Mouse (Mus musculus) layer of hippocampus, postnatal 36 days (tissue): ENCODE measurements around the gene Osmr. TPM values are rescaled to one million over a fixed set of nuclear protein-coding genes. Genes with fewer than 3 reads are reported as not detected.
"Not testable (repeated sequence)": the region's sequence is repeated elsewhere in the genome, so short reads cannot be mapped to it uniquely, and the experiment has no call there.

ENCODE experiments used
- DNase-seq, 2 experiments: peaks; one replicate each; pipeline ENCODE4 v3.0.0; 2022
- total RNA-seq, 2 experiments: library from RNA; stranded (reverse); gene quantifications; 2 replicates each; pipeline ENCODE4 v1.2.3; 2021

Osmr gene
- total RNA-seq, 2 experiments from 2014 or later, result 2.9 to 6.8 TPM

DNA sequence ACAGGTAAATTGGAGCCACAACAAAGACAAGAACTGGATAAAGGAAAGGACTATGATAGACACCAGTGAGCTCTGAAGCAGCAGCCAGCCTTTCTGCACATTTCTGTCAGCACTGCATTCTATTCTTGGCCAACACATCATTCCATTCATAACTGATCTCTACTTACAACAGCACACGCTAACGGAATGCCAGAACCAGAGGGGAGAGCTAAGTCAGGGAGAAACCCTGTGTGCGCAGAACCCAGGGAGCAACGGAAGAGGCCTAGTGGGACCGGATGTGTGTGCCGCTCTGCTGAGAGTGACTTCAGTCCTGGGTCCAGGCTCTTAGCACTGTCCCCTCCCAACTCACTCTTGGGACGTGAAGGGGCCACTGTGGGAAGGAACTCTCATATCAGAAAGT, 13.2 kb downstream of the Osmr start:
- no peak for DNase-seq

GRCm38 (mm10) chr15:6859781-6860180, 15.0 kb downstream of the Osmr start:
- no peak for DNase-seq

DNA sequence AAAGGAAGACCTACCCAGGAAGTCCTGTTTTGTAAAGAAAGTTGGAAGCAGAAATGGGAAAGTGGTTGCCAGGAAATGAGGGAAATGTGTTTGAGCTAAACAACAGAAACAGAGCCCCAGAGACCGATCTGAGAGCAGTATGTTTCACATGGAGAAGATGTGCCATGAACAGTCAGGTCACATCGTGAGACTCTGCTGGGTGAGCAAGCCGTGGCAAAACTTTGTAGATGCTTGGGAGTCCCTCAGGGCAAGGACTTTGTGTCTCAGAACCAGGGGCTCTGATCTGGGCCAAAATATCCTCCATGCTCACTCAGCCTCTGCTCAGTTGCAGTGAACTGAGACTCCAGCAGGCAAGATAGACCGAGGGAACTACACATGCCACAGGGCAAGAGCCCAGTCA, 15.9 kb downstream of the Osmr start:
- DNase-seq, result no peak

DNA sequence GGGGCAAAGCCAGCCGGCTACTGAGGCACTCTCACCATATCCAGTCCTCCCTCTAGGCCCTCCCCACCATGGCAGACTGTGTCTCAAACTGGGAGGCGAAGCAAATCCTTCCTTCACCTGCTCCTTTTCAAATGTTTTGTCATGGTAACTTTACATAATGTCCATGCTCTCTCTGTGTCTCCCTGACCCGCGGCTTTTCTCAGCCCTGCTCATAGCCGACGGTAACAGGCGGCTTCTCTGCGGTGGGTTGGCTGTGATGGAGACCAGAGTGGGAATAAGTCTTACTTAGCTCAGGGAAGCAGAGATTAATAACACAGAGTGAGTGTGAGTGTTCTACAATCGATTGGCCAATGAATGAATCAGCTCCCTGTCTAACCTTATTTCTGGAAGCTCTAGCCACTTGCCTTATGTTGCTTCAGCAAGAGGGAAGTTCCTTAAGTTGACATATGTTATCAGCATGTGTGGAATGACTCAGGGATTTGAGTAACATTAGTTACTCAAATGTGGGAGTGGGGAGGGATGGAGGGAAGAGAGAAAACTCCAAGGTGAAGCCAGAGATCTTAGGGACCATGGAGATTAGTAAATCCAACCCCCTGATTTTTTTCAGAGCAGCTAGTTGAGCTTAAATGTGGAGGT, 17.4 kb downstream of the Osmr start:
- DNase-seq, result no peak

DNA sequence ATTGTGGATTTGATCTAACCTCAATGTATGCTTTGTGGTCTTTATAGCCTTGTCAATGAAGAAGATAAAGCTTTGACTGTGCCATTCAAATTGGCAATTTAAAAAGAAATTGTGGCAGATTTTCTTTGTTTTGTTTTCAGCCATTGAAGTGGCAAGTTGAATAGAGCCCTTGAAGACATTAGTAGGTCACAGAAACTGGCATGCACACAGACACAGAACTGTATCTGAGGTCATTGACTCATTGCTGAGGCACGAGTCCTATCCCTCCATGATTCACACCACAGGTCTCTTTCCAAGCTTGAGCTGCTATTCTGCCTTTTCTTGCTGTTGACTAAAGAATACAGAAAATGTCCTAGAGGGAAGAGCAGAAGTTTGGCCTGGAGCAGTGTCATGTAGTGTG, 24.9 kb downstream of the Osmr start:
- no peak for DNase-seq

DNA sequence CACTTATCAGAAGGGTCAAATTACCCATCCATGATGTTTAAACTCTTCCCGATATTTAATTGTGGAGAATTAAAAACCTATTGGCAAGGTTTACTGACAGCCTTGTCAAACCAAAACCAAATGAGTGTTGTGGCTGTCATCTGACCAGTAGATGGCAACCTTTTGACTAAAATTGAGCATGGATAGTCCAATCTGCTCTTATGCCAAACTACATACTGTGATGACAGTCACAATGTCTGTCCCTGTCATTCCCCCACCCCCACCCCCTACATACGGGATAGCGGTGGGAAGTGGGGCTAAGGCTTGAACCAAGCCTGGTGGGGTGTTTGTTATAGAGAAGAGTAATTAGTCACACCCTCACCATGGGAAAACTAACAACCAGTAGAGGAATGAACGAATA, 34.6 kb downstream of the Osmr start:
- DNase-seq, result no peak

DNA sequence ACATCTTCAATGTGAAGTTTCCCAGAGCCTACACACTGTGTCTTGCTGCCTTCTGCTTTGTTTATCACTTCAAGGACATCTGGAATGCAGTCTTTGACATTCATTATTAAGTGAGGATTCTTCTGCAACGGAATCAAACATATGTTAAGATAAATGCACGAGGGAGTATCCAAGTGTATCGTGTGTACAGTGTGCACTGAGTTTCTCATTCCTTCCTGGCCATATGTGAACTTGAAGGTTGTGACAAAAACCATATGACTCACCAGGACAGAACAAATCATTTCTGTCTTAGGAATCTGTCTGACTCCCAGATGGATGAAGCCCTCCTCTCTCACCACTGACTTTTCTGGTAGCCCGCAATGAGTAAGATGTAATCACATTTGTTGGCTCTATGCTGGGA, 59.0 kb downstream of the Osmr start:
- DNase-seq, result no peak

DNA sequence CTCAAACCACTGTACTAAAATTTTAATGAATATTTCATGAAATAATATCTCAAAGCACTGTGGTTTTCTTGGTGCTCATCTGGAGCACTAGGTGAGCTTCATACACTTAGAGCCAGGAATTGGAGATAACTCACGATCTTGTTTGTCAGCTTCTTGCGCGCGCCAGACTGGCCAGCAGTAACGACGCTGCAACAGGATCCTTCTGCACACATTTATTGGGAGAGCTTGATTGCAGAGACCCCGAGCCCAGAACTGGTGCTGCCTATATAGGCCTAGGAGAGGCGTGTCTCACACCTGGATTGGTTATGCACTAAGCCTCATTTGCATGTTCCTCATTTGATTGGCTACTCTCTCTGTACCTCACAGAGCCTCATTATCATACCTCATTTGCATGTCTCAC, 73.6 kb downstream of the Osmr start:
- DNase-seq, result not testable (repeated sequence)

DNA sequence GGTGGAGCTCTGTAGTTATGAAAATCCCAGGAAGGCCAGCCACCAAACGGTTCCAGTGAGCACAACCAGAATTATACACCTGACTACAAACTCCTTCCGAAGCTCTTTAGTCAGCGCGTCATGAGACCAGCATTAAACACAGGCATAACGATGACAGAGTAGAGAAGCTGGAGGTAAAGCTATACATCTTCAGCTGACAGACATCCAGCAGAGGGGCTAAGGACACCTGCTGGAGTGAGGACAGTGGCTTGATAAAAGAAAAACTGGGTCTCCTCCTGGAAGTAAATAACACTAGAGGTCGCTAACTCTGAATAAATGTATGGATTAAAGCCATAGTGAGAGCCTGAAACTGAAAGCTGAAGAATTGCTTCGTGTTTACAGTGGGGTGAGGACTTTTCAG, 81.9 kb downstream of the Osmr start:
- no peak for DNase-seq

DNA sequence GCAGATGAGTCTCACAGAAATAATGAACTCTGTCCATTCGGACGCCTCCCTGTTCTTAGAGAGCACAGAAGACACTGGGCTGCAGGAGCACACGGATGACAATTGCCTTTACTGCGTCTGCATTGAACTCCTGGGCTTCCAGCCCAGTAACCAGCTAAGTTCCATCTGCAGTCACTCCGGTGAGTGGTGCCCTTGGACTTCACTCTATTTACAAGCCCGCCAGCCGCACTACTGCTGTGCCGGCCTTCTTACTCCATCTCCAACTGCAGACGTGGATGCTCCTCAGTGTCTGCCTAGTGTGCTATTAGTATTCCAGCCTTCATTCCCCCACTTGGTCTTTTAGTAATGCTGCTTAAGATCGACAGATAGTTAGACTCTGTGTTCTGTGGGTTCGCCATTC, 83.1 kb downstream of the Osmr start:
- no peak for DNase-seq

- no peak for DNase-seq
Measured at GRCm38 (mm10) chr15:6790011-6790410, 84.8 kb downstream of the Osmr start.

- no peak for DNase-seq
Measured at GRCm38 (mm10) chr15:6787236-6787635, 87.5 kb downstream of the Osmr start.

DNA sequence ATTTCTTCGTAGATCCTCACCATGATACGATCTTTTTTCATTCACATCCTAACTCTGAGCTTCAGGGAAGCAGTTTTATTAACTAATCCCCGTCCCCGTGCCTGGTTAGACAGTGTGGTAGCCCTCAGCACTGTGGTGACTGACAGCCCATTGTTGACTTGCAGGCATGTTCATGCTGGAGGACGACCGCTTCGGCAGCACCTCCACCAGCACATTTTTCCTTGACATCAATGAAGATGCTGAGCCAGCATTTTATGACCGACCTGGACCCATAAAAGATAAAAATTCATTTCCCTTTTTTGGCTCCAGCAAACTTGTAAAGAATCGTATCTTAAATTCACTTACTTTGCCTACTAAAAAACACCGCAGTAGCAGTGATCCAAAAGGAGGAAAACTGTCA, 88.6 kb downstream of the Osmr start:
- DNase-seq, result no peak

DNA sequence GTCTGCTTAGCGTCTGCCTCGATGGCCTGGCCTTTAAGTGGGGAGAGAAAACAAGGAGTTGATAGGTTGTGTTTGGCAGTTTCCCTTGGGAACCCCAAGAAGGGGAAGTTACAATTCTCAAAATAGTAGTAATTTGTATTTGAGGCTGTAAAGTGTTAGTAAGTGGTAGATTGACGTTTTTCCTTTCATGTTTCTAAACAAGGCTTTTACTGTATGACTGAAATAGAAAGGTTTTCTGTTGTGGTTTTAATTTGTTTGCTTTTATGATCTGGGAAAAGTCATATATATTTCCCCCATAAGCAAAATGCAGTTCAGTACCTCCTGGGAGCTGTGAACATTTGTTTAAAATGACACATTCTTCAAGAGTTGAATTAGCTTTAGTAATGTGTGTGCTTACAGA, 102.5 kb downstream of the Osmr start:
- DNase-seq, result no peak

Other genes starting within 250 kb of the Osmr start
- 10 to 100 TPM; 46.3 to 48.1 TPM for gene Rictor, start 166.6 kb downstream of the Osmr start, total RNA-seq
- 10 to 100 TPM; 56.6 to 60.9 TPM for gene Lifr, start 215.6 kb upstream of the Osmr start, total RNA-seq